Mouse (Mus musculus) E14TG2a.4 (cell line): ENCODE measurements at regions not wholly inside any gene's neighbourhood (a gene's known extent, or its start where the extent isn't known, plus 50 kb on each side); places are given as distances from the start of the nearest gene placed in this dataset.

Experiments
- CTCF ChIP-seq: conservative IDR thresholded peaks from 2 replicates; pipeline ENCODE4 v1.5.1; 2014; ENCODE audit warnings: low read length
- NANOG ChIP-seq: IDR thresholded peaks from 2 replicates; pipeline ENCODE4 v1.6.1; 2014; ENCODE audit warnings: borderline replicate concordance, low read length, mixed read lengths
- POU5F1 ChIP-seq: IDR thresholded peaks from 2 replicates; pipeline ENCODE4 v1.6.1; 2014; ENCODE audit warnings: low read length, borderline replicate concordance

- TF ChIP-seq CTCF (no peak), POU5F1 (no peak), NANOG (no peak)
These were observed 98.6 kb upstream of the 4930535I16Rik start for GRCm38 (mm10) chr4:124016401-124016800.
